Mouse (Mus musculus): ENCODE results near the gene Zfp981. TPM values are rescaled to one million over a fixed set of nuclear protein-coding genes. Genes with fewer than 3 reads are reported as not detected.
"Not testable (repeated sequence)": the region's sequence is repeated elsewhere in the genome, so short reads cannot be mapped to it uniquely, and the experiment has no call there.

The Zfp981 gene
- total RNA-seq, 2 experiments from 2014 or later = 0.73 to 1.4 TPM

GRCm38 (mm10) chr4:146485183-146485939 lies 16.5 kb upstream of the Zfp981 start:
- DNase-seq = not testable (repeated sequence)

DNA sequence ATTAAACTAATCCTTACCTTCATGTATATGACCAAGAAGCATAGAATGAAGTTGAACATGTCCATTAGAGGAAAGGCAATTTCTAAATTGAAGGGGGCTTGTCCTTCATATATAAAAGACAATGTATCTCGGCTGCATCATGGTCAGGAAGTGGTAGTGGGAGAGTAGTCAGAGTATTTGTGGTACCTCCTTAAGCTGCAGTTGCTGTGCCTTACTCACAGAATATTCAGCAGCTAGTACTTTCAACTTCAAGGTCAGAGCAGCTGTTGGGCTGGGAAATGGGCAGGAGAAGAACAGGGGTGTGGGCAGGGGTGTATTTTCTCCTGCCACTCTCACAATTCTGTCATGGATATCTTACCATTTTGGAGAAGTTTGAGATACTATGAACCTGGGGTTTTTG lies 15.1 kb upstream of the Zfp981 start:
- not testable (repeated sequence) for DNase-seq

DNA sequence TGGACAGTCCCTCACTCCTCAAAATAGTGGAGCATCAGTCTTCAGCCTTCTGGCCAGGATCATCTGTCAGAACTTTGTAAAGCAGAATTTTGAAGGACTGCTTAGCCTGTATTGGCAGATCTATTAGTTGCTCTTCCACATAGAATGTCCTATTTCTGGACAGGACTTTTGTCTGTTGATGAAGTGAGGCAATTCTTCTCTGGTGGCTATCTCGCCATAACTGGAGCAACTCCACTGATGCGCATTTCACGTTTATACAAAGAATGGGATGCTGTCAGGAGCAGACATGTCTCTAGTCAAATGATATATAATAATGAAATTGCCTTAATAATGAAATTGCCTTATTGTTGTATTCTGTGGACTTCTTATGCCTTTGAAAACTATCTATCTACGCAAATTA lies 12.6 kb upstream of the Zfp981 start:
- DNase-seq = not testable (repeated sequence)

DNA sequence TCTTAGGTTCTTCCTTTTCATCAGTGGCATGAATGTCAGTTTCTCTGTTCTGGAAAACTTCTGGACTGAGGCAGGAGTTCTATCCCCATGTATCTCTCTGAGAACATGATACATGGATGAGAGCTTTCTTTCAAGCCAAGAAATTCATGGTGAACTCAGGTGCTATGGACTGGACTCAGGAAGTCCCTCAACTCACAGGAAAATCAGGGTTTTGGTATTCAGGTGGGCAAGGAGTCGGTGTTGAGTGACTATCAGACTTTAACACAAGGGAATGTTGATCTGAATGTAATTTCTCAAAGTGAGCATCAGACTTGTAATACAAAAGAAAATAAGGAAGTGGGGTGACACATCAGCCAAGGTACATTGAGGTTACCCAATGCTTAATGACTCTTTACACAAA lies 9.8 kb upstream of the Zfp981 start:
- DNase-seq = not testable (repeated sequence)

DNA sequence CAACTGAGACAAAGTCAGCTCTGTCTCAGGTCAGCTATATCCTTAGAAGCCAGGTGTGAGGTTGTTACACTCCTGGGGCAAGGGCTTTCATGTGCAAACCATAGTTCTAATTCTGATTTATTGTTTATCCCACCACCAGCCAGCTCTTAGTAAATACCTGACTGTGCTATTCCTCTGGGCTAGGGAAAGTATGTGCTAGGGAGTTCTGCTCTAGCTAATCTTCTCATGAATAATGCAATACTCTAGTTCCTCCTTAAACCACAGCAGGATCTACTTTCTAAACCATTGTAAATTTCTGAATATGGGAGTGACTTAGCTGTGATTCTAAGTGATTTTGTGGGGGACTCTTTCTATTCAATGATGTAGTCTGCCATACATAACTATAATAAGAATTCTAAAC lies 9.4 kb upstream of the Zfp981 start:
- no peak for DNase-seq

DNA sequence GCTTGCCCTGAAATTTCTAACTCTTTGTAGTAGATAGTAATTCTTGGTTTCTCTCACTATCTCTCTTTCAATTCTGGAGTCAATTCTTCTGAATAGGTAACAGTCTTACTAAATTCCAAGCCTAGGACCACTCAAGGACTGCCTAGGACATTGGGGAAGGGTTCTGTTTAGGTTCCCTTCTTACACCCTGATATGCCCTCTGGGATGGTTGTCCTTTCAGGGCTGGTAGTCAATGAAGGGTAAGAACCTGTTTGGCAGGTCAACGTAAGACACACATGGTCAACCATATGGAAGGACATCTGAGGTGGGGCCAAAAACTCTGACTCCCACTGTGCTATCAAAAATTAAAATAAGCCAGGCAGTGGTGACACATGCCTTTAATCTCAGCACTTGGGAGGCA lies 9.0 kb upstream of the Zfp981 start:
- DNase-seq = no peak

GRCm38 (mm10) chr4:146493319-146493907 lies 8.4 kb upstream of the Zfp981 start:
- DNase-seq = not testable (repeated sequence)

DNA sequence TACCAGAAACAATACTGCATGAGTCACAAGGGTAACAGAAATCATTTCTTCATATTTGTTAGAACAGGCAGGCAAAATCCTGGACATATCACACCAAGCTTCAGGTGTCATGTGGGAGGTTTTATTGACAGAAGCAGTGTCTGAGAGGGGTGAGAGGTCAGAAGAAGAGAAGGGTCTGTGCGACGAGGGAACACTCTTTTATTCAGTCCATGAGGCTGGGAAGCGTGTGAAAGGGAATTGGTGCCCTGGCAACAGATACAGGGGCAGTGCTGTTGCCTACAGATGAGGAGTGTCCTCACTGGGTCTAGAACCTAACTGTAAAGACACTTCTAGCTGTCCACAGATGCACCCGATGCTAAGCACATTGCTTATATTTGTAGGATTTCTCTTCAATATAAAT lies 6.8 kb upstream of the Zfp981 start:
- DNase-seq = no peak

DNA sequence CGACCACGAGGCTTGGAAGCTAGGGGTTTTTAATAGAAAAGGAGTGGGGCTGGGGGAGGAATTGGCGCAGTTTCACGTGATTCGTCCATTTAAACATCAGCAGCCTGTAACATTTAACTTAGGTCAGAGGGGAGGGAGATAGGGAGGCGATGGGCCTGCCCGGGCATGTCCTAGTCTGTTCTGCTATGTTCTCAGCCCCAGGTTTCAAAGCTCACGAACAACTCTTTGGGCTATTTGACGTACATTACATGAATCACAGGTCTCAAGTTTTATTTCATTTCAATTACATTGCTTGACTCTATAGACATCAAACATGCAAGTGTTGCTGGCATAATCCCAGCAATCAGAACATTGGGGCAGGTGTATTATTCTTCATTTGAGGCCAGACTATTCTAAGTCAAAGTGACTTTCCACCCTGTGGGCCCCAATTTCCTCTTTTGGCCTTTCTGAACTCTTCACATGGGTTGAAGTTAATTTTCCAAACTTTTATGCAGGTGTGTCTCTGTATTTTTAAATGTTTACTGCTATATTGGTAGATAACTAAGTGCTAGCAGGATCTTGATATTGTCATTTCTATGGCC lies 4.0 kb upstream of the Zfp981 start:
- DNase-seq = not testable (repeated sequence)

DNA sequence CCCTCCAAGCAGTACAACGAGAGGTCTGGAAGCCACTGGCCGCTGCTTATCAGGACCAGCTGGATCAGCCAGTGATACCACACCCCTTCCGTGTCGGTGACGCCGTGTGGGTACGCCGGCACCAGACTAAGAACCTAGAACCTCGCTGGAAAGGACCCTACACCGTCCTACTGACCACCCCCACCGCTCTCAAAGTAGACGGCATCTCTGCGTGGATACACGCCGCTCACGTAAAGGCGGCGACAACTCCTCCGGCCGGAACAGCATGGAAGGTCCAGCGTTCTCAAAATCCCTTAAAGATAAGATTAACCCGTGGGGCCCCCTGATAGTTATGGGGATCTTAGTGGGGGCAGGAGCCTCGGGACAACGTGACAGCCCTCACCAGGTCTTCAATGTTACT lies 7.2 kb downstream of the Zfp981 start:
- not testable (repeated sequence) for DNase-seq

- not testable (repeated sequence) for DNase-seq
Measured at GRCm38 (mm10) chr4:146511871-146512270, 10.0 kb downstream of the Zfp981 start.

DNA sequence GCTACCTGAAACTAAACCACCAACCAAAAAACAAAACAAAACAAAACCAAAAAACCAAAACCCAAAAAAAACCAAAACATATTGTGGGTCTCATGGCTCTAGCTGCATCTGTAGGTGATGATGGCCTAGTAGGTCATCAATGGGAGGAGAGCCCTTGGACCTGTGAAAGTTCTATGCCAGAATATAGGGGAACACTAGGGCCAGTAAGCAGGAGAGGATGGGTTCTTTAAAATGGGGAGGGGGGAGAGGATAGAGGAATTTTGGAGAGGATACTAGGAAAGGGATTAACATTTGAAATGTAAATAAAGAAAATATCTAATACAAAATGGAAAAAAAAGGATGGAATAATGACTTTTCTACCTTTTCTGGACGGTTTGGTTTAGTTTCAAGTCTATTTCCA lies 14.6 kb downstream of the Zfp981 start:
- DNase-seq = no peak

DNA sequence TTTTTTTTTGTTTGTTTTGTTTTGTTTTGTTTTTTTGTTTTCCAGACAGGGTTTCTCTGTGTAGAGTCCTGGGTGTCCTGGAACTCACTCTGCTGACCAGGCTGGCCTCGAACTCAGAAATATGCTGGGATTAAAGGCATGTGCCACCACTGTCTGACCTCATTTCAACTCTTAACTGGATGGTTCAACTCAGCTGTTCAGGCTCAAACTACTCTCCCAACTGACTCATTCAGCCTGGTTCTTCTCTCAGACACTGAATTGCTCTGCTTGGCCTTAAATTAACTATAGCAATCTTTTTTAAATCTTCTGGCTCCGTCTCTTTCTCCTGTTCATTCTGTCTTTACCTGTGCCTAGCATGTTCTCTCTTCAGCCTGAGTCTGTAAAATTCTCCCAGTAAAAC lies 15.3 kb downstream of the Zfp981 start:
- DNase-seq = not testable (repeated sequence)

DNA sequence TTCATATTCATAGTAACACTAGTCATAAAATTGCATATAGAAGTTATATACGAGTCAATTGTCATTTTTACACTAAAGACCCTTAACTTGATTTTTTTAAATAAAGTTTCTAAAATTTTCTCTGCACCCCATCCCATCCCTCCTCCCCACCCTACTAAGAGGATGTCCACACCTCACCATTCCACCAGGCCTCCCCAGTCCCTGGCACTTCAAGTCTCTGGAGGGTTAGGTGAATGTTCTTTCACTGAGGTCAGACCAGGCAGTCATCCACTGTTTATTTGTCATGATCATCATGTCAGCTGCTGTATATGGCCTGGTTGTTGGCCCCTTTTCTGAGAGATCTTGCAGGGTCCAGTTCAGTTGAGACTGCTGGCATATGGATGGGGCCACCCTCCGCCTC lies 18.9 kb downstream of the Zfp981 start:
- DNase-seq = no peak

- DNase-seq = no peak
Measured at GRCm38 (mm10) chr4:146534574-146534973, 32.7 kb downstream of the Zfp981 start.

DNA sequence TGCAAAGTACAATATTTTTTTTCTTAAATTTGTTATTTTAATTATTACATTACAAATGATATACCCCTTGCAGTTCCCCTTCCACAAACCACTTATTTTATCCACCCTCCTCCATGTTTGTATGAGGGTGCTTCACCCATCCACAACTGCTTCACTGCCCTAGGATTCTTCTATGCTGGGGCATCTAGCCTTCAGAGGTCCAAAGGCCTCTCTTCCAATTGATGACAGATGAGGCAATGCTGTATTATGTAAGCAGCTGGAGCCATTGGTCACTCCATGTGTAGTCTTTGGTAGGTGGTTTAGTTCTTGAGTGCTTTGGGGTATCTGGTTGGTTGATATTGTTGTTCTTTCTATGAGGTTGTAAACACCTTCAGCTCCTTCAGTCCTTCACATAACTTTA lies 34.1 kb downstream of the Zfp981 start:
- no peak for DNase-seq

DNA sequence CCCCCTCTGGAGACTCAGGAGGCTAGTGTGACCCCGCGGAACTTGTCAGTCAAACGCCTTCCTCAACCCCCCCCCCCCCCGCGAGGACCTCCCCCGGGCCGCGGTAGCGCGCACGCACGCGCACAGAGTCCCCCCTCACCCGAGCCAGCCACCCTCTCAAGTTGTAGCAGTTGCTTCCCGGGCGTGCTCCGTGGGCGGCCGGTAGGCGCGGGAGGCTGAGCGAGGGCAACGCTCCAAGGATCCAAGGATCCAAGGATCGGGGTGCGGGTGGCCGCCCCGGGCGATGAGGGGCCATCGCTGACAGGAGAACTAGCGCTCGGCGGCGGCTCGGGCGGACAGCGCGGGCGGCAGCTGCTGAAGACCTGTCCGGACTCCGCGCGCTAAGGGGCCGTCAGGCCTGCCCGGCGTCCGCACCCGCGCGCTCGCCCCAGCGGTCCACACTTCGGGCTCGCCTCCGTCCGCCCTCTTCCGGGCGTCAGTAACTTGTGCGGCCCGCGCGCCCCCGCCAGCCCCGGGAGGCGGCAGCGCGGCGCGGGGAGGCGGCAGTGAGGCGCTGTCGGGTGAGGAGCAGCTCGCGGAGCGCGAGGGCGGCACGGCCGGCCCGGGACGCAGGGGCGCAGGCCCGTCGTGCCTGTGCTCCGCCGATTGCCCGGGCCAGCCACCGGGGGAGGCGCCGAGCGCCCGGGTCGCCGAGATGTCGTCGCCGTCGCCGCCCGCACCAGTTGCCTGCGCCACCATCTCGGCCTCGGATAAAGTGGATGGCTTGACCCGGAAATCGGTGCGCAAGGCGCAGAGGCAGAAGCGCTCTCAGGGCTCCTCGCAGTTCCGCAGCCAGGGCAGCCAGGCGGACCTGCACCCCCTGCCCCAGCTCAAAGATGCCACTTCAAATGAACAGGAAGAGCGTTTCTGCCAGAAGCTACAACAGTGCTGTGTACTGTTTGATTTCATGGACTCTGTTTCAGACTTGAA lies 78.4 kb downstream of the Zfp981 start:
- peak; percentile 0 for DNase-seq

Other genes starting within 250 kb of the Zfp981 start
- 1 to 10 TPM; 4.7 to 8.1 TPM for gene Zfp992, start 53.0 kb upstream of the Zfp981 start, total RNA-seq (2021)
- 1 to 10 TPM; 3.3 to 3.9 TPM for gene Zfp993, start 108.9 kb downstream of the Zfp981 start, total RNA-seq (2021)

Data from adrenal gland, postnatal 10 days (tissue).